Mouse (Mus musculus) megakaryocyte, embryonic 14.5 days (primary cell): Measurements from ENCODE around the gene Ptf1a.

Experiments used
- FLI1 ChIP-seq: IDR thresholded peaks from 2 replicates; pipeline ENCODE4 v1.6.1; 2012; ENCODE audit warnings: low read length, inconsistent platforms, mixed read lengths
- GATA1 ChIP-seq: IDR thresholded peaks from 3 replicates; pipeline ENCODE4 v1.6.1; 2012; ENCODE audit warnings: mixed read lengths, low read length, inconsistent platforms, borderline replicate concordance

GRCm38 (mm10) chr2:19446746-19447145 is 1.3 kb downstream of the Ptf1a start:
- TF ChIP-seq GATA1 (no peak), FLI1 (no peak)
